Mouse (Mus musculus): ENCODE results near the gene Ppat.

Gene Ppat

DNA sequence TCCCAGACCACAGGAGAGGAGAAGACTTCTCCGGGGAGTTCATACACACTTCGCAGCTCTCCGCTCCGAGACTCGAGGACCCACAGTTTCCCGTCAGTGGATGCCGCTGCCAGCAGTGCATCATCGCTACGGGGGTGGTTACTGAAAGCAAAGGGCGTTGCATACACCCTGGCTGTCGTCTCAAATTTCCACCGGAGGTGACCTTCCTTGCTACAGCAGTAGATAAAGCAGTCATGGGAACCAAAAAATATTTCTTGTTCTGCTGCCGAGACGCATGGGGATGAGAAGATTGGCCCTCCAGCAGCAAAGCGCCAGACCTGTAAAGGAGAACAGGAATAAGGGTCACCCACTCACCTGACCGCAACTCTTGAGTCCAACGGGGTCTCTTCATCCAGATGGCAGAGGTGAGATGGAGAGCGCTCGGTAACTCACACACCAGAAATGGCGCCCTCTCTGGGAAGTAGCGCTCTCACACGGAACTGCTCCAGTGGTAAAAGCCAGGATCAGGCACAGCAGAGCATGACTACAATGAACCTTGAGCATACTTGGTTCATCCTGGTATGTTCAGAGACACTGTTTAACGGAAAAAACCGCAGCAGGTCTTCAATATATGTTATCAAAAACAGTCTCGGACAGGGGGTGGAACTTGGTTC is 75.1 kb downstream of the Ppat start:
- no peak for DNase-seq (ENCODE audit: extremely low spot score)

GRCm38 (mm10) chr5:76869553-76869952 is 81.8 kb downstream of the Ppat start:
- no peak for DNase-seq (ENCODE audit: extremely low spot score)

GRCm38 (mm10) chr5:76868693-76869286 is 82.6 kb downstream of the Ppat start:
- DNase-seq (ENCODE audit: extremely low spot score) = peak; percentile 60

GRCm38 (mm10) chr5:76866819-76867218 is 84.6 kb downstream of the Ppat start:
- no peak for DNase-seq (ENCODE audit: extremely low spot score)
